Mouse (Mus musculus) left cerebral cortex, postnatal 25 days (tissue): Measurements from ENCODE around the gene Igsf3. TPM values are rescaled to one million over a fixed set of nuclear protein-coding genes. Genes with fewer than 3 reads are reported as not detected.
"Not testable (repeated sequence)": the region's sequence is repeated elsewhere in the genome, so short reads cannot be mapped to it uniquely, and the experiment has no call there.

ENCODE experiments used
- DNase-seq, 2 experiments: peaks; one replicate each; pipeline ENCODE4 v3.0.0; 2022; ENCODE audit warnings: low spot score in 2 of 2, mixed read lengths in 1 of 2
- intact Hi-C: fragments of 180-260 bp; cut with DNase I; formaldehyde crosslinking; loops from one replicate; pipeline ENCODE4 v1.15.1; 2025
- total RNA-seq, 2 experiments: library from RNA; stranded (reverse); gene quantifications; 2 replicates each; pipeline ENCODE4 v1.2.3; 2021

Igsf3 gene
- total RNA-seq, 2 experiments from 2014 or later: 21.4 to 22.0 TPM

DNA sequence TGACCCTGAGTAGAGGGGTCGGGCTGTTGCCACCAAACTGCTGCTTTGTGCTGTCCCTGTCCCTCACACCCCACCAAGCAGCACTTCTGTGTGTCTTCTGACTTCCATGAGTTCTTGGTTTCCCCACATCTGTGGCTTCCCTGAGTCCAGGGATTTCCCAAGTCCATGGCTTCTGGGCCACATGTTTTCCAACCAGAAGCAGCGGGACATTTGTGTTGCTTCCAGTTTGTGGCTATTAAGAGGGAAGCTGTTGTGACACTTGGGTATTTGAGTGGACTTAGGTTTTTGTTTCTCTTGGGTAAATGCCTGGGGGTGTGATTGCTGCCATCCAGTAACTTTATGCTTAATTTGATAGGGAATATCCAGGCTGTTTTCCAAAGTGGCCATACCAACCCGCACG is 20.5 kb downstream of the Igsf3 start:
- DNase-seq: no peak
- intact Hi-C loops: no loop called here

DNA sequence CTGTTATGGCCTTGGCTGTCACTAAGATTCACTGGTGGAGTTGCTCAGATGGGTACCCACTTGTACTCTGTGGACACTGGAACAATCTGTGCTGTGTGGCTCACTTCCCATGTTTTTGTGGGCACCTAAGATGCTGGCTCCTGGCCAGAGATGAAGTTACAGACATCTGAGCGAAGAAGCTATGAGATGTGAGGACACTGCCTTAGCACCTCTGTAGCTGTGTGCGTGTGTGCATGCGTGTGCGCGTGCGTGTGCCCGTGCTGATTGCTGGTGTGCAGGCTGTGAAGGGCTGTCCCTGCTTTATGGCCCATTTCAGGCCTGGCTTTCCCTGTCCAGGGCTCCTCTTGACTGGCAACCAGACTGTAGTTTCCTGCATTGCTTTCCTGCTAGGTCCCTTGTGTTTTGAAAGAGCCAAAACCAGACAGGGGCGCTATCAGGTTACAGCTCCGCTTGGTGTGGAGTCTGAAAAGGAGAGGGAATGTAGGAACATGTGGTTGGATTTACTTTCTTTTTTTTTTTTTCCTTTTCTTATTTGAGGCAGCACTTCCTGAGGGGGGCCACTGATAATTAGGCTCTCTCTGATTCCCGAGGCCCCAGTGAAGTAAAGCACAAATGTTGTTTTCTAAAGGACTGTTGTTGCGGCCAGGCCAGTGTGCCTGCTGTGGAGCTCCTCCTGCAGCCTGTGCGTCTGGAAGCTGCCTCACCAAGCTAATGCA is 21.3 kb downstream of the Igsf3 start:
- intact Hi-C loops: no loop called here
- DNase-seq: no peak

DNA sequence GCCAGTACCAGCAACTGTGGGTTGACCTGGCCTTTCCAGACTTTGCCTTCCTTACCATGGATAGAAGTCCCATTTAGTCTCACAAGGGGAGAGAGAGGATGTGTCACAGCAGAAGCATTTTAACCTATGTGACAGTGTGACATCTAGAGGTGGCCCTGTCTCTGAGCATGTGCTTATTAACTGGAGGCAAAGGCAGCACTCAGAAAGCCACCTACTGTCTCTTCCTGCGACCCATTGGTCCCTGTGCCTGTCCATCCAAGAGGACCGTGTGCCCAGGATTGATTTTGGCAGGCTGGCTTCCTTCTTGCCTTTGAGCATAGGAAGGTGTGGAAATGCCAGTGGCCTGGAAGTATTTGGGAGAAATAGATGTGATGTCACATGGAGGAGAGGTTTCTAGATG is 22.0 kb downstream of the Igsf3 start:
- no peak for DNase-seq

DNA sequence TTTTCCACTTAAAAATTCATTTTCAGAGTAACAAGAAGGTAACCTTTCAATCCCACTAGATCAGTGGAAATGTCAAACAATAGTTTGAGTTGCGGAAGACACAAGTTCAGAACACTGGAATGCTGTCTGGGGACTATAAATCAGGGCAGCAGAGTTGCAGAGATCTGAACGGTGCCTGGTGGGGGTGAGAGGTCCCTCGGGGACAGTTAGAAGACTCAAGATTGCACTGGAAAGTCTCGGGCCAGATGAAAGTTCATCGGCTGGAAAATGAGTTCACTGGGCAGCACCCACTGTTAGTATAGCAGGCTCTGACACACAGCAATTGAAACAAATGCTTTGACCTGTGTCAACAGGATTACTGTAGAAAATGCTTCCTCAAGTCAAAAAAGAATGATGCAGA is 24.6 kb downstream of the Igsf3 start:
- intact Hi-C loops: no loop called here
- DNase-seq: no peak

More for the DNA sequence above, 22.0 kb downstream of the Igsf3 start:
- intact Hi-C loops: no loop called here

GRCm38 (mm10) chr3:101404620-101405415 is 27.9 kb downstream of the Igsf3 start:
- intact Hi-C loops: loop anchor here (1.0 kb wide), 1 partner anchor 33 kb away; no protein-coding TSS in a partner anchor

DNA sequence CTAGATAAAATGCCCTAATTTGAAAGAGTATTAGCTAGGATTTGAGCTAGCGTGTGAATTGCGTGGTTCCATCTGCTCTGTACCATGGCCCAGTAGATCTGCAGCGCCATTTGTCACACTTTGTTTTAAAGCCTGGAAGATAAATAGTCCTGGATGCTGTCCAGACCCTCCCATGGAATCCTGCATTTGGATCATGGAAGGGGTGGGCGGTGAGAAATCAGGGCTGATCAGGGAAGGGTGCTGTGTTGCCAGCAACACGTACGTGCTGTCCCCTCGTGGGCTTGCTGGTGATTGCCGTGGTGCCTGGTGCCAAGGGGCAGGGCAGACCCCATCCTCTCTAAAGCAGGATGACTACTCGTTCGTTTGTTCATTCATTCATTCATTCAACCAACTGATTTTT is 28.6 kb downstream of the Igsf3 start:
- intact Hi-C loops: loop anchor here (1.0 kb wide), 1 partner anchor 33 kb away; no protein-coding TSS in a partner anchor
- DNase-seq: peak; percentile 67 to 88

More at GRCm38 (mm10) chr3:101404620-101405415, 27.9 kb downstream of the Igsf3 start:
- peak in 1 of 2 experiments; percentile 31 for DNase-seq

DNA sequence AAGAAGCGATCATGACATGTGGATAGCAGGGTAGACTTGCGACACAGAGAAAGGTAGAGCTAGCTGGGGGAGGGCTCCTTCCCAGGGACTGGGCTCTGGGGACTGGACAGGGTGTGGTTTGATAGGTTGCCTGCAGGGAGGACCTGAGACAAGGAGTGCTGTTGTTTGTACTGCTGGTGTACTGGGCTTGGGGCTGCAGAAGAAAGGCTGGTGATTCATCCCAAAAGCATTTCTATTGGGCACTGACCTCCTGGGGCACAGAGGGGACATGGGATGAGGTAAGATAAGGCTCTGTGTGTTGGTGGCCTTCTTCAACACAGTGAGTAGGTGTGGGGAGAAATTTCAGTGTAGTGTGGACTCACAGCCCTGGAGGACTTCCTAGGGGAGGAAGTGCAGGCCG is 29.2 kb downstream of the Igsf3 start:
- no peak for DNase-seq
- intact Hi-C loops: loop anchor here (2.0 kb wide), 1 partner anchor 27 kb away; no protein-coding TSS in a partner anchor

GRCm38 (mm10) chr3:101407568-101407967 is 30.7 kb downstream of the Igsf3 start:
- intact Hi-C loops: loop anchor here (2.0 kb wide), 1 partner anchor 29 kb away; no protein-coding TSS in a partner anchor
- peak in 1 of 2 experiments; percentile 33 for DNase-seq

DNA sequence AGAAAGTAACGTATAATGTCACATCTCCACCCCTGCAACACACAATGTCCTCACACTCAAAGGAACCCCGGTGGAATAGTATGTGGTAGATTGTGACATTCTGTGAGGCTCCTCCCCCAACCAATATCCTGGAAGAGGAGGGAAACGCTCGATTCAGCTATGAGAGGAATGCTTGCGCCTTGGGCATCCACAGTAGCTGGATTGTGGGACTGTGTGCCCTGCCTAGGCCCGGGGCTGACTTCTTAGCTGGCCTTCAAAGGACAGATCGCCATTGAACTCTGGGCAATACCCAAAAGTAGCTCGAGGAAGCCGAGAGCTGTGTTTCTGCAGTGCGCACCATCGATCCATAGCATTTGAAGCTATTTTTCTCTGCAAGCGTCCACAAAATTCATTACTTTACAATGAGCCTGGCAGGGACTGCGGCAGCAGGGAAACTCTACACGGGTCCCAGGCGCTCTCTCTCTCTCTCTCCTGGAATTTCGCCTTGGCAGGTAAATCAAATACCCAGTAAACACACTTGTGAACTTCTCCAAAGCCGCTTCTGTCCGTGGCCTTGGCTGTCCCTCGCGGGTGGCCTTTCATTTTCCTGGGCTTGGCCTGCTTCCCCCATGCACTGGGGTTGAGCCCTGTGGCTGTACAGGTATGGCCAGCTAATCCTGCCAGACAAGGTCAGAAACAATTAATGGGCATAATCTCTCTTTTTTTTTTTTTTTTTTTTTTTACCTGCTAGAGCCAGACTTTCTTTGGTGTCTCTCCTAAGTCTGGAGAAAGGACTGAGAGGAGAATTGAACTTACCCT is 32.3 kb downstream of the Igsf3 start:
- no peak for DNase-seq
- intact Hi-C loops: no loop called here

GRCm38 (mm10) chr3:101410202-101410601 is 33.3 kb downstream of the Igsf3 start:
- intact Hi-C loops: no loop called here
- DNase-seq: no peak

DNA sequence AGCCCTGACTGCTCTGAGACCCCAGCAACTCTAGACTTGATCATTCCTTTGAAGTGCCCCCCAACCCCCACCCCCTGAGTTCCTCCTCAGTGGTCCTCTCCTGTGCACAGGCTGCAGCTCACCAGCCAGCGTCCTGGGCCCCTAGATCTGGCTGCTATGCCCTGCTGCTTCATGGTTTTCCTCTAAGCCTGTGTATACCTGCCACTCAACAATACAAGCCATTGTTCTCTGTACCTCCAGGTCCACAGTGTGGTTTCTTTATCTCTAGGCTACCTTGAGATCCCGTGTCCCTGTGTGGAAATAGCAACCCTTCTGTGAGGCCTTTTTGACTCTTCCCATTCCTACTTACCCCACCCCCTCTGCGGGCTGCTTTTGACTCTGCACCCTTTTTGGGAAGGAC is 33.9 kb downstream of the Igsf3 start:
- no peak for DNase-seq

DNA sequence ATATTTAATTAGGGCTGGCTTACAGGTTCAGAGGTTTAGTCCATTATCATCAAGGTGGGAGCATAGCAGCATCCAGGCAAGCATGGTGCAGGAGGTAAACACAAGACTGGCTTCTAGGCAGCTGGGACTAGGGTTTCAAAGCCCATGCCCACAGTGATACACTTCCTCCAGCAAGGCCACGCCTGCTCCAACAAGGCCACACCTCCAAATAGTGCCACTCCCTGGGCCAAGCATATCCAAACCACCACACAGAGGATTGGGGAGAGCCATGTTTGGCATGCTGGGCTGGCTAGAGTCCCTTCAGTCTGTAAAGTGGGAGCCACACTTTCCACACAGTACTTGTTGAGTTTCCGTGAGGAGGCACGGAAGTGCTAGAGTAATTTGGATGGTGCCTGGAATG is 34.7 kb downstream of the Igsf3 start:
- no peak for DNase-seq
- intact Hi-C loops: no loop called here

More for the DNA sequence above, 33.9 kb downstream of the Igsf3 start:
- intact Hi-C loops: no loop called here

- intact Hi-C loops: no loop called here
- no peak for DNase-seq
Observed at GRCm38 (mm10) chr3:101412115-101412514, 35.2 kb downstream of the Igsf3 start.

DNA sequence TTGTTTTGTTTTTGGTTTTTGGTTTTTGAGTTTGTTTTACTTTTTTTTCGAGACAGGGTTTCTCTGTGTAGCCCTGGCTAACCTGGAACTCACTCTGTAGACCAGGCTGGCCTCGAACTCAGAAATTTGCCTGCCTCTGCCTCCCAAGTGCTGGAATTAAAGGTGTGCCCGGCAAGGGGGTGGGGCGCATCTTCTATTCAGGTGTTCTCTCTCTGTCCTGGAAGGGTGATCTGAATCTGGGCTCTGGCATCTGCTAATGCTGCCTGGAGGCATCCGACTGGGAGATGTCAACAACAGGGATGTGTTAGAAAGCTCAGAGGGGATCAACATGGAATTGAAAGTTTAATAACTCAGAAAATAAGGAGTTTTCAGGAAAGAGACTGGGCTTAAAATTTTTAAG is 36.1 kb downstream of the Igsf3 start:
- intact Hi-C loops, DNase-seq: not testable (repeated sequence)

- no peak for DNase-seq
- intact Hi-C loops: no loop called here
Observed at GRCm38 (mm10) chr3:101418740-101419652, 42.1 kb downstream of the Igsf3 start.

- intact Hi-C loops: no loop called here
- DNase-seq: no peak
Observed at GRCm38 (mm10) chr3:101419653-101419994, 42.7 kb downstream of the Igsf3 start.

GRCm38 (mm10) chr3:101423188-101423587 is 46.3 kb downstream of the Igsf3 start:
- DNase-seq: no peak
- intact Hi-C loops: no loop called here

GRCm38 (mm10) chr3:101424295-101424885 is 47.5 kb downstream of the Igsf3 start:
- no peak for DNase-seq
- intact Hi-C loops: no loop called here
